Mouse (Mus musculus) neural tube, embryonic 10.5 days (tissue): ENCODE measurements around the gene Aoc2.

Experiments
- DNase-seq: peaks from one replicate; pipeline ENCODE4 v3.0.0-alpha.2; 2017; ENCODE audit warnings: low spot score; ENCODE audit errors: extremely low spot score

Gene Aoc2

GRCm38 (mm10) chr11:101324763-101325162 lies at the start of gene Aoc2:
Aoc2 (plus strand) TSS chr11:101325063.
- DNase-seq: no peak

GRCm38 (mm10) chr11:101275309-101275708 lies 49.6 kb upstream of the Aoc2 start:
- DNase-seq: no peak

- DNase-seq: no peak
Observed at GRCm38 (mm10) chr11:101276319-101277070, 48.4 kb upstream of the Aoc2 start.

- DNase-seq: no peak
Observed at GRCm38 (mm10) chr11:101277381-101278222, 47.3 kb upstream of the Aoc2 start.

- DNase-seq: peak; percentile 79
Observed at GRCm38 (mm10) chr11:101278223-101279192, 46.4 kb upstream of the Aoc2 start, which contains the start of the genes Cntd1 and Coa3. Cntd1 (plus strand) TSS chr11:101279012. Coa3 (minus strand) TSS chr11:101279114.

GRCm38 (mm10) chr11:101279193-101279569 lies 45.7 kb upstream of the Aoc2 start:
- no peak for DNase-seq

- DNase-seq: no peak
Observed at GRCm38 (mm10) chr11:101280837-101281236, 44.0 kb upstream of the Aoc2 start.

- DNase-seq: no peak
Observed at GRCm38 (mm10) chr11:101282896-101283295, 42.0 kb upstream of the Aoc2 start.

GRCm38 (mm10) chr11:101283805-101284204 lies 41.1 kb upstream of the Aoc2 start:
- DNase-seq: no peak

GRCm38 (mm10) chr11:101287306-101287705 lies 37.6 kb upstream of the Aoc2 start:
- DNase-seq: no peak

- no peak for DNase-seq
Observed at GRCm38 (mm10) chr11:101291231-101291630, 33.6 kb upstream of the Aoc2 start.

GRCm38 (mm10) chr11:101295191-101295590 lies 29.7 kb upstream of the Aoc2 start:
- DNase-seq: no peak

GRCm38 (mm10) chr11:101300881-101301280 lies 24.0 kb upstream of the Aoc2 start:
- DNase-seq: no peak

- DNase-seq: no peak
Observed at GRCm38 (mm10) chr11:101301299-101302003, 23.4 kb upstream of the Aoc2 start.

- peak; percentile 97 for DNase-seq
Observed at GRCm38 (mm10) chr11:101302004-101302798, 22.7 kb upstream of the Aoc2 start, which contains the start of gene Becn1. Becn1 (minus strand) TSS chr11:101302286.

GRCm38 (mm10) chr11:101307744-101308143 lies 17.1 kb upstream of the Aoc2 start:
- DNase-seq: no peak

GRCm38 (mm10) chr11:101311083-101311482 lies 13.8 kb upstream of the Aoc2 start:
- no peak for DNase-seq

- DNase-seq: no peak
Observed at GRCm38 (mm10) chr11:101312150-101312549, 12.7 kb upstream of the Aoc2 start.

- DNase-seq: no peak
Observed at GRCm38 (mm10) chr11:101314567-101314966, 10.3 kb upstream of the Aoc2 start.
